Mouse (Mus musculus): ENCODE measurements around the gene Samd5. TPM values are rescaled to one million over a fixed set of nuclear protein-coding genes. Genes with fewer than 3 reads are reported as not detected.

The Samd5 gene
- polyA plus RNA-seq, 1 experiment = 0.12 TPM

DNA sequence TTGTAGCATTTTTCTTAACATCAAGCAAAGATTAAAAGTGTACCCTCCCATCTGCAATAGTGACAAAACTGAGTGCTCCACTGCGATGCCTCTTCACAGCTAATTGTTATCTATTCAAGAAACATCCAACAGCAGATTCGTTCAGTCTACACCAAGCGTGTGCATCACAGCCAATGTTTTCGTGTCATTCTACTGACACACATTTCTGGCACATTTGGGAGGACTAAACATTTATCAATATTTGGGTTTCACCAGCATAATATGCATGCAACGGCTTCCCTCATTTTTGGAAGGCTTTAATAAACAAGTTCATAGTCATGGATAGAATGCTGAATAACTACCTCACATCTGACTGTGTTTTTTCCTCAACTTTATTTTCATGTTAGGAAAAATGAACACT, 95.6 kb downstream of the Samd5 start:
- no peak overlapping the region for H3K4me3 ChIP-seq (ENCODE audit: control insufficient read depth, low read depth, low read length)
- no peaks in the 10 kb centered on the region for H3K27me3 ChIP-seq (ENCODE audit: control insufficient read depth, insufficient read depth, low read length)
- no peak for TF ChIP-seq POLR2A (IDR thresholded peaks at IDR 0.05; ENCODE audit: control insufficient read depth, low read depth, low read length)
- no peak for TF ChIP-seq CTCF (IDR thresholded peaks at IDR 0.05; ENCODE audit: control insufficient read depth, insufficient read depth, insufficient replicate concordance, low read depth, low read length)
- no peaks in the 10 kb centered on the region for H3K36me3 ChIP-seq (ENCODE audit: control insufficient read depth, insufficient read depth, low read length)
- H3K27ac ChIP-seq (ENCODE audit: control insufficient read depth, insufficient read depth, low read depth, low read length) = no peak overlapping the region
- H3K4me1 ChIP-seq (ENCODE audit: control insufficient read depth, insufficient read depth, low read length) = peaks cover 5% of the 10 kb centered on the region; the same call in 1 of the 2 replicates

- H3K4me3 ChIP-seq (ENCODE audit: control insufficient read depth, low read depth, low read length) = no peak overlapping the region
- no peak overlapping the region for H3K27ac ChIP-seq (ENCODE audit: control insufficient read depth, insufficient read depth, low read depth, low read length)
- H3K36me3 ChIP-seq (ENCODE audit: control insufficient read depth, insufficient read depth, low read length) = no peaks in the 10 kb centered on the region
- H3K27me3 ChIP-seq (ENCODE audit: control insufficient read depth, insufficient read depth, low read length) = no peaks in the 10 kb centered on the region
- peaks cover 5% of the 10 kb centered on the region; the same call in 1 of the 2 replicates for H3K4me1 ChIP-seq (ENCODE audit: control insufficient read depth, insufficient read depth, low read length)
- TF ChIP-seq POLR2A (IDR thresholded peaks at IDR 0.05; ENCODE audit: control insufficient read depth, low read depth, low read length) (no peak), CTCF (IDR thresholded peaks at IDR 0.05; ENCODE audit: control insufficient read depth, insufficient read depth, insufficient replicate concordance, low read depth, low read length) (peak; percentile 69; the same call in 1 of the 2 replicates)
Observed at GRCm38 (mm10) chr10:9575605-9576004, 99.4 kb downstream of the Samd5 start.

DNA sequence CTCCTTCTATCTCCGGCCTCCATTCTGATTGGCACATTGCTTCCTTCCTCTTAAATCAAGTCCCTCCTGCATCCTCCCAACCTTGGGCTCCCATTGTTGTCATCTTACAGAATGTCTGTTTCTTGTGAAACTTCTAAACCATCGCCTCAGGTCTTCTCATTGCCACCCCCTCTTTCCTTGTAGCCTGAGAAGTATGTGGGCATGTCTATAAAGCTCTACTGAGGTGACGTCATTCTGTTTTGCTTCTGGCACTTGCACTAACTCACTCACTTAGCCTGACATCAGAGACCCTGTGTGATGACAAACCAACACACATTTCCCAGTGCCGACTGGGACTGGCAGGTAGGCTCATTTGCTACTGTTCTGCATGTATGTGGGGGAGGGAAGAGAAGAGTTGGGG, 100.9 kb downstream of the Samd5 start:
- H3K4me3 ChIP-seq (ENCODE audit: control insufficient read depth, low read depth, low read length) = no peak overlapping the region
- peaks cover 5% of the 10 kb centered on the region; the same call in 1 of the 2 replicates for H3K4me1 ChIP-seq (ENCODE audit: control insufficient read depth, insufficient read depth, low read length)
- no peak for TF ChIP-seq POLR2A (IDR thresholded peaks at IDR 0.05; ENCODE audit: control insufficient read depth, low read depth, low read length)
- TF ChIP-seq CTCF (IDR thresholded peaks at IDR 0.05; ENCODE audit: control insufficient read depth, insufficient read depth, insufficient replicate concordance, low read depth, low read length) = no peak
- no peaks in the 10 kb centered on the region for H3K36me3 ChIP-seq (ENCODE audit: control insufficient read depth, insufficient read depth, low read length)
- H3K27ac ChIP-seq (ENCODE audit: control insufficient read depth, insufficient read depth, low read depth, low read length) = no peak overlapping the region
- no peaks in the 10 kb centered on the region for H3K27me3 ChIP-seq (ENCODE audit: control insufficient read depth, insufficient read depth, low read length)

Other genes with a start within 250 kb of the Samd5 start
- 12.5 and 13.1 TPM in 2 replicates for gene Stxbp5, start 225.9 kb upstream of the Samd5 start, polyA plus RNA-seq (2012; rRNA removed)

All from testis, adult 2 months (tissue).